Mouse (Mus musculus) cerebellum, postnatal 14 days (tissue): ENCODE measurements around the gene Tpd52l2.

ENCODE experiments used
- DNase-seq, 2 experiments: peaks; one replicate each; pipeline ENCODE4 v3.0.0; 2021; ENCODE audit warnings: mixed read lengths in 2 of 2

Tpd52l2 gene

GRCm38 (mm10) chr2:181496831-181497547, at the start of gene Tpd52l2:
Gene Tpd52l2, plus strand, starts transcription at chr2:181497142.
- DNase-seq, result peak; percentile 94 to 96

DNA sequence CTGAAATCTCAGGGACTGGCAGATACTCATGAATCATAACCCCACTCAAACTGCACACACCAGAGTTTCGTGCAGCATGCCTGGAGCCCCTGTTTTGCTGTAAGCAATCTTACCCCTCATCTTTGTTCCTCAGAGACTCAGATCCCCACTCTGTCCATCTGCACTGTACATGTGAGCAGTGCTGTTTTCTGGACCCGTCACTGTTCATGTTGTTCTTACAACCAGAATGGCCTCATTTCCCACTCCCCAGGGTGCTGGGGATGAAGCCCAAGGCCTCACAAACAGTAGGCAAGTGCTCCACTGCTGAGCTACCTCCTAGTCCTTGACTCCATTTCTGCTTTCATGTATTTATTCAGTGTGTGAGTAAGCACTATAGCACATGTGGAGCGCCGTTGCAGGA, 44.8 kb upstream of the Tpd52l2 start:
- peak; percentile 38 to 59 for DNase-seq

DNA sequence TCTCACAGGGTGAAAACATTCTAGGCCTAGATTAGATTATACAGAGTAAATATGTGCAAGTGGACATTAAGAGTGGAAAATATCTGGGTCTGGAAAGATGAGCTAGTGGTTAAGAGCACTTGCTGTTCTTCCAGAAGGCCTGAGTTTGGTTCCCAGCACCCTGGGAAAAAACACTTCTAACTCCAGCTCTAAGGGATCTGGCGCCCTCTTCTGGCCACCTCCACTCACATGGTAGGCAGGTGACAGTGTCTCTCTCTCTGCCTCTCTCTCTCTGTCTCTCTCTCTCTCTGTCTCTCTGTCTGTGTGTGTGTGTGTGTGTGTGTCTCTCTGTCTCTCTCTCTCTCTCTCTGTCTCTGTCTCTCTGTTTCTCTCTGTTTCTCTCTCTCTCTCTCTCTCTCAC, 43.7 kb upstream of the Tpd52l2 start:
- DNase-seq, result peak in 1 of 2 experiments; percentile 48

DNA sequence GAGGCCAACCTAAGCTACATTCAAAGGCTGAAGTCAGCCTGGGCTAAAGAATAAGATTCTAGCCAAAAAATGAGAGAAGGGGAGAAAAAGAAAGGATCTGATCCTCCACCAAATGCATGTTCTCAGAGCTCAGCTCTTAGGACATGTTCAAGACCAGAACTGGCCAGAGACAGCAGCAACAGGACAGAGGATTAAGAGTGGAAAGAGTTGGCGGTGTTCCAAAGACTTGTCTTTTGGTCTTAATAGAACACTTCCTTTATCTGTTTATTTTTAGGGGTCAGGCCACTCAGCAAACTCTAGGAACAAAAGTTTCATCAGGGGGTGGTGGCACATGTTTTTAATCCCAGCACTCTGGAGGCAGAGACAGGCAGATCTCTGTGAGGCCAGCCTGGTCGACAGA, 41.0 kb upstream of the Tpd52l2 start:
- DNase-seq, result peak in 1 of 2 experiments; percentile 19

- peak; percentile 36 to 46 for DNase-seq
Measured at GRCm38 (mm10) chr2:181457831-181458230, 39.1 kb upstream of the Tpd52l2 start.

GRCm38 (mm10) chr2:181458411-181459152, 38.4 kb upstream of the Tpd52l2 start:
- peak; percentile 64 to 70 for DNase-seq

DNA sequence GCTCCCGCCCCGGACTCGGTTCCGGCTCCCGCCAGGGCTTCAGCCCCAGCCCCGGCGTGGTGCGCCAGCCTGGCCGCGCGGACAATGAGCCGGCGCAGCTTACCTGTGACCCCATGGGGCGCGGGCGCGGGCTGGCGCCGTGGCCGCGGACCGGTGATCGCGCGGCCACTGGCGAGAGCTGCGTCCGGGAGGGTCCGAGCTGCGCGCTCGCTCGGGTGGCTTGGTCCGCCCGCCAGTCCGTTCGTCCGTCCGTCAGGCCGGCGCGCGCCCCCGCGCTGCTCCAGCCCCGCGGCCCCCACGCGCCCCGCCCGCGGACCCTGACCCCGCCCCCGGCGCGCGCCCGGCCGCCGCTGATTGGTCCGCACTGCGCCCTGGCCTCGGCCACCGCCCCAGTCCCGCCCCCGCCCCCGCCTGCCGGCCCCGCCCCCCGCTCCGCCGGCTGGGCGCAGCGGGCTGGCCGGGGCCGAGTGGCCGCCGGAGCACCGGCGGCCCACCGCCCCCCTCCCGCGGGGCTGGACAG, 37.7 kb upstream of the Tpd52l2 start, which contains the start of gene Zbtb46:
Zbtb46 (minus strand) TSS at position 274 of the 520 bp plus-strand sequence.
- DNase-seq, result peak; percentile 94 to 96

DNA sequence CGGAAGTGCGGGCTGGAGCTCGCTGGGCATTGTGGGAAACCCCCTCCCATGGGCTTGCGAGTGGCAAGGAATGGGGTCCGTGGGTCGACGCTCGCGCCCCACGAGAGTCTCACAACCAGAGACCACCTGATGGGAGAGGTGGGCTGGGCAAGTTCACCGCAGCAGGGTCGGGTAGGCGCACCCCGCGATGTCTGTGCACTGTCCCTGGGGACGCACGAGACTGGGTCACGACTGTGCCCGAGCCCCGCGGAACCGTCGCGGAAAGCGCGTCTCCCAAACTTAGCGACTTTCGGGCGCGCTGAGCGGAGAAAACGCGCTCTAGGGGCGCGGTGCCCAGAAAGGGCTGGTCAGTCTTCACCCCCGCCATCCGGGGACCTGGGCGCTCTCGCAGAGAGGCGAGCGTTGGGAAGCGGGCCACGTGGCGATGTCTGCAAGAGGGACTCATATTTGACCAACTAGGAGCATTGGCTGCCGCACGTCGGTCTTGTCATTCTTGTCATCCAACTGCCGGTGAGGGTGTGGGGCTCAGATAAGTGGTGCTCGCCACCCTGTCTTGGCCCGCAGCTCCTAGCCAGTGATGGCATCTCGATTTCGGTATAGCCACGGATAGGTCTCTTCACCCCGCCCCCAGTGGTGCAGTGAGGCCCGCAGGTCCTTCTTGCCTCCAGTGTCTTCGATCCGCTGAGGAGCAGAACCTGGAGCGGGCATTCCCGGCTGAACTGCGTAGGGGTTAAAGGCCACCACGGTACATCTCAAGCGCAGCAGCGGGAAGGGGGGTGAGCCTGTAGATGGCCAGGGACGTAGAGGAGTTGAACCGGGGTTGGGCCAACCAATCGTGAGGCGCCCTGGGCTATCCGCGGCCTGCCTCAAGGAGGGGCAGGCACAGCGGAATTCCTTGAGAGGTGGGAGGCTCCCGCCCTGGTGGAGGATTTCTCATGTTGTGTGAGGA, 37.0 kb upstream of the Tpd52l2 start:
- DNase-seq, result peak; percentile 74 to 87

GRCm38 (mm10) chr2:181461536-181462100, 35.3 kb upstream of the Tpd52l2 start:
- peak in 1 of 2 experiments; percentile 29 for DNase-seq

DNA sequence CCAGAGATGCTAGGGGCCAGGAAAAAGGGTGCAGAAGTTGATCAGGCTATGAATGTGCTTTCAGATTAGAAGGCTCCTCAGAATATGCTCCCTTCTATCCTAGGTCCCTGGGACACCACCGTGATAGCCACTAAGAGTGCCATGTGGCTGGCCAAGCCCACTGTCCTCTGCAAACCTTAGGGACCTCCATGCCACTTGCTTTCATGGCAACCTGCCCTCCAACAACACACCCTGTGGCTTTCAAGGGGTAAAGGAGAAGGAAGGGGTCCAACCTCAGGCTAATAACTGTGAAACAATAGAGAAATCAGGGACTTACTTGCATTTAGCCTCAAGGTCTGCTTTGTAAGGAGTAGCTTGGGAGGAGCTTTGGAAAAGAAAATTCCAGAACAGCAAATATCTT, 34.3 kb upstream of the Tpd52l2 start:
- DNase-seq, result peak; percentile 68 to 72

DNA sequence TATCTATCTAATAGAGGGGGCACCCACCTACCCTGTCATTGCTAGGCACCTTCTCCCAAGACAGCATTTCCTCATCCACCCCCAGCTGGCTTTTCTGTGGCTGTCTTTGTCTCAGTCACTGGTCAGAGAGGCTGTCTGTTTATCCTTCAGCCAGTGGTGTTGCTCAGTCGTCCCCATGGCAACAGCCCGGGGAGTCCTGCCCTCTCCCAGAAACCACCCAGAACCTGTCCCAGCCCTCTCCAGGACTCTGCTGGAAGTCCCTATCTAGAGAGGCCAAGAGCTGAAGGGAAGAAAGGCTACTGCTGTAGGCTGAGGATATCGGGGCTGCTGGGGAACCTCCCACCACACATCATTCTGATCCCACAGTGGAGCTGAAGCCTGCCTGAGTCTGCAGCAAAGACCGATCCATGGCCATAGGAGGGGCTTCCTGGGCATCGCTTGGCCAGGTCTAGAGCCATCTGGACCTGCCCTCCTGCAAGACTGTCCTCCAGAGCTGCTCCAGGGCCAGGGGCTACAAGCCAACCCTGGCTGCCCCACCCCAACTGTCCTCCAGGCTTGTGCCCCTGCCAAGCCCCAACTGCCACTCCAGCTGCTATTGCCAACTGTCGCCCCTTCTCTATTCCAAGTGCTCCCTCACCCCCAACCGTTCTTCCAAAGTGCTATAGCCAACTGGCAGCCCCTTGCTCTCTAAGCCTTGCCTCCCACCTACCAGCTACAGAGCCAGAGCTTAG, 33.8 kb upstream of the Tpd52l2 start:
- peak; percentile 97 to 98 for DNase-seq

DNA sequence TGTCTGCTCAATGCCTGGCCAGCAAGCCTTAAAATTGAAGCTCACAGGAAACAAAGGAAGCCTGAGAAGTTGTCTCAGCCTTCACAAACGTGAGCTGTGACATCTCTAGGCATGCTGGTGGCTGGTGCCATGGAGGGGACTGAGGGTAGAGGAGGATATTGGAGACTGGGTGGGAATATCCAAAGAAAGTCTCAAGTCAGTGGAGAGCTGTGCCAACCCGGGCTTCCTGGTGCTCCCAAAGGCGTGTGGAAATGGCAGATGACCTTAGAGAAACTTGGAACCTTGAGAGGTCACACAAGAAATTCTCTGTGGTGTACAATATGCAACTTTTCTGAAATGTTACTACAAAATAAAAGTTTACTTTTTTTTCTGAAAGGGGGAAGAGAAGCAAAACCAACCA, 31.5 kb upstream of the Tpd52l2 start:
- DNase-seq, result no peak

DNA sequence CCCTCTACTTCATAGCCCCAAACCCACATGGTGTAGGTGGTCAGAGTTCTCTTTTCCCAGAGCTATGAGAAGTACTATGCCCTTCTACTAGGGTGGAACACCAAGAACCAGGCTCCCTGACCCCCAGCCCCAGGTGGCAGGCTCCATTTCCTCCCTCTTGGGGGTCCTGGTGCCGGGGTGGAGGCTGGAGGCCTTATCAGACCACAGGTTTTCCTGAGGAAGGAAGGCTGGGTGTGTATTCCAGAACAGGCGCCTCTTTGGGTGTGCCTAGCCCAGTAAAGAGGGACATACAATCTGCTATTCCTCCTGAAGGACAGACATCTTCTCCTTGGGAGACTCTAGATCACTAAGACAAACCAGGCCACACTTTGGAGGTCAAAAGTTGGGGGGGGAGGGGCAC, 26.7 kb upstream of the Tpd52l2 start:
- no peak for DNase-seq

GRCm38 (mm10) chr2:181471246-181471645, 25.7 kb upstream of the Tpd52l2 start:
- DNase-seq, result peak; percentile 54 to 59

- no peak for DNase-seq
Measured at GRCm38 (mm10) chr2:181472256-181472827, 24.6 kb upstream of the Tpd52l2 start.

DNA sequence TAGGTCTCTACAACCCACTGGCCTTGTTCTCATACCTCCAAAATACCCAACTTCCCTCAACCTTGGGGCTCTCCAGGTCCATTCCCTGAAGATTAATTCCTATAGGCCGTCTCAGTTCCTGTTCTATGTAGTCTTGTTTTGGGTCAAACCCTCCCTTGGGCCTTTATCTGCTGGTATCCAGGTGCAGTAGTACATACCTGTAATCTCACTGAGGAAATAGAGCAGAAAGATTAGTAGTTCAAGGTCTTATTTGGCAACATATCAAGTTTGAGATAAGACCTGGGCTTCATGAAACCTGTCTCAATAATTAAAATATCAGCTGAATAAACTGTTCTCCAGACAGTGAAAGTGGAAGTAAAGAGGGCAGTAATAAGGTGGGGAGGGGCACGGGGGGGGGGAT, 13.8 kb upstream of the Tpd52l2 start:
- peak in 1 of 2 experiments; percentile 36 for DNase-seq

- peak; percentile 83 to 84 for DNase-seq
Measured at GRCm38 (mm10) chr2:181483562-181484318, 13.2 kb upstream of the Tpd52l2 start.

DNA sequence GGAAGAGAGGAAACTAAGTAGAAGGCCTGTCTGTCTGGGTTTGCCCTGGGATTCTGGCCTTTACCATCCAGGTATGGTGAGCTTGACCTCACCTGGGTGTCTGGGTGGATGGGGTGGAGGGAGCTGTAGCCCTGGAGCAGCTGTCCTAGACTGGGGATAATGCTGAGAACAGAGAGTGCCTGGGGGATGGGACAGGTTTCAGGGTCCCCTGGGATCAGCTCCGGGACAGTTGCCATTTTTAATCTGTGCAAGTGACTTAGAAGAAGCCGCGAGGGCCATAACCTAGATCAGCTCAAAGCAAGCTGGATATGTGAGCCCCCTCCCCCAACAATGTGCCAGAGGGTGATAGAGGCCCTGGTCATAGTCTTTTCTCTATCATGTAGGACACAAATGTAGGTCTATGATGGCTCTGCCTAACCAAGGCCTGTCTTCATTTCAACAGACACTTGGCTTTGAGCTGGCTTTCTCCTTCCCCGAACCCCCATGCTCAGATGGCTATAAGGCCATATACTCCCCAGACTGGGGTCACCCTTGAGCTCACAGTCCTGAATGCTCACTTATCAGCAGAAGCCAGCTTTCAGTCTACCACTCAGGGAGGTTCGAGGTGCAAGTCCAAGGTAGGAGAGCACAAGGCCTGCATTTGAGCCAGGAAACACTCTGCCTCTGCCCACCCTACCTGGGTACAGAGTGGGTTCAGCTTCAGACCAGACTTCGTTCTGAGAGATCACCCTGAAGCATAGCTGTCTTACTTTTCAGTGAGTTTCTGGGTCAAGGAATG, 12.3 kb upstream of the Tpd52l2 start:
- DNase-seq, result peak; percentile 37 to 59

DNA sequence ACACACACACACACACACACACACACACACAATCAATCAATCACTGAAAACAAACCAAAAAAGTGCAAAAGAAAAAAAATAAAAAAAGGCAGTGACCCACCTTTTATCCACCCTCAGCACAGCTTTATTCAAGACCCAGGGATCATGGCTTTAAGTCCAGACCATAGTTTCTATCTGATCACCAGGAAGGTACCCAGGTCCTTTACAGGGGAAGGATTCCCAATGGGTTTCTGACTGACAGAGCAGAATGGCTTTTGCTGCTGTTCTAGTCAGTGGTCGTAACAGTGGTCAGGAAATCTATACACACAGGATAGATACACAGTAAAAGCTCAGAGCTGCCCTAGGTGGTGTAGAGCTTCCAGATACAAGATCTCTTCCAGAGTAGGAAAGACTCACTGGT, 11.2 kb upstream of the Tpd52l2 start:
- DNase-seq, result no peak
